Mouse (Mus musculus): ENCODE data around the gene Ank2. TPM values are rescaled to one million over a fixed set of nuclear protein-coding genes. Genes with fewer than 3 reads are reported as not detected.

Gene Ank2
- 37.3 and 39.9 TPM in 2 replicates for polyA plus RNA-seq (2015; fragmentation: Nextera tagmentation; extraction: Ambion mirVana)

DNA sequence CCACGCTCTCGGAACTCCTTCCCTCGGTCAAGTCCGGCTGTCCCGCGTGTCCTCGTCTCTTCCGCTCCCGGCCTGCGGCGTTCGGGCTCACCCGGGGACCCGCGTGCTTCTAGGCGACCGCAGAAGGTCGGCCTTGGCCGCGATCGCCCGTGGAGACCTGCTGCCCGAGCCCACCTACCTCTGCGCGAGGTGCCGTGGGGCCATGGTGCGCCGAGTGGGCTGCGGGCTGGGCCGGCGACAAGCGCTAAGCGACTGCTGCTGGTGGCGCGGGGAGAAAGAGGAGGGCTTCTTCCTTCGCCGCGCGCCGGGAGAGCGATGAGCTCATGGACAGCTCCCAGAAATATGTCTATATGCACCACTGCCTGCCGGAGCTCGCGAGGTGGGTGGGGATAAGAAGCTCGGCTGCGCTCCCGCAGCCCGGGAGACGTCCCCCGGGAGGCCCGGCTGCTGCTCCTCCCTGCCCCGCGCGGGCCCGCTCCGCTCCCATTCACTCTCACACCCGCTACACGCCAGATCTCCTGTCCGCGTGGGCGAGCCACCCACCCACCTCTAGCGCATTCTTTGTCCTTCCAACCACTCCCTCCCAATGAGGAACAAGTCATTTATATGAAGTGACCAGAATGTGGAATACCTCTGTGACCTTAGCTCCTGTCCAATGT, at the start of gene Ank2:
Gene Ank2, minus strand, starts transcription at position 609 of the 659 bp plus-strand sequence.
- peaks cover 9% of the 10 kb centered on the region for H3K4me1 ChIP-seq (replicated peaks)
- peak within 1 kb of the TSS; percentile 68 for H3K4me3 ChIP-seq
- peaks cover 11% of the 10 kb centered on the region; the same call in 1 of the 2 replicates for H3K27me3 ChIP-seq
- peak within 1 kb of the TSS; percentile 74 for H3K9ac ChIP-seq
- no peaks in the 10 kb centered on the region for H3K9me3 ChIP-seq (replicated peaks)
- peak within 1 kb of the TSS; percentile 79 for H3K27ac ChIP-seq
- WGBS = under 1% methylated on average over 58 of the region's 62 CpGs
- H3K4me2 ChIP-seq = peak within 1 kb of the TSS; percentile 99
- ATAC-seq (replicated peaks; ENCODE audit: insufficient number of reproducible peaks, insufficient read depth, low FRiP score, low read depth) = peak; percentile 70
- no peaks in the 10 kb centered on the region for H3K36me3 ChIP-seq

- no peak overlapping the region for H3K4me3 ChIP-seq
- H3K27me3 ChIP-seq = no peaks in the 10 kb centered on the region
- peaks cover 4% of the 10 kb centered on the region; the same call in 1 of the 2 replicates for H3K4me1 ChIP-seq (replicated peaks)
- H3K9me3 ChIP-seq (replicated peaks) = no peaks in the 10 kb centered on the region
- peaks cover 35% of the 10 kb centered on the region for H3K36me3 ChIP-seq
- no peak overlapping the region for H3K27ac ChIP-seq
- no peak overlapping the region for H3K4me2 ChIP-seq
- no peak for ATAC-seq (replicated peaks; ENCODE audit: insufficient number of reproducible peaks, insufficient read depth, low FRiP score, low read depth)
- 42% methylated on average over 5 of the region's 5 CpGs for WGBS
- no peak overlapping the region for H3K9ac ChIP-seq
These were observed 48.7 kb upstream of the Ank2 start for GRCm38 (mm10) chr3:127547882-127548281.

DNA sequence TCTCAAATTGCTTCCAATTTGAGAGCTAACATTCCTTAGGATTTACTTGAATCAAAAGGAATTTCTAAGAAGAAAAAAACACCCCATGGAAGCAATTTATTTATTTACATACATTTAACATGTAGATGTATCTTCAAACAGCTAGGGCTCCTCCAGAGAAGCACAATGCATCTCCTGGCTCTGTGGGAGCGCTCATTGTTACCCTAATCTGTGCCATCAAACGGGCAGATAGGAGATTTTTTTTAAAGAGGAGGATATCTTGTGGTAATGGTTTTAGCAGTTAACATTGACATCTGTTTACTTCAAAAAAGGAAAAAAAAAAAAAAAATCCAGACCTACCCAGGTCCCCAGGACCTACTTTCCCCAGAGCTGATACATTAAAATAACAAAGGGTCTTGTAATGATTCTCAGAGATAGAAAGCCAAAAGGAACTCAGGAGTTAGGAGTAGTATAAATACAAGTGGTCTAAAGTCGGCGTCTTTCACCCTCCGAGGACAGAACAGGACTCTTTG, 45.5 kb upstream of the Ank2 start:
- H3K9ac ChIP-seq = no peak overlapping the region
- H3K27me3 ChIP-seq = no peaks in the 10 kb centered on the region
- no peak overlapping the region for H3K4me2 ChIP-seq
- WGBS = 39% methylated on average over 5 of the region's 5 CpGs
- ATAC-seq (replicated peaks; ENCODE audit: insufficient number of reproducible peaks, insufficient read depth, low FRiP score, low read depth) = no peak
- H3K4me3 ChIP-seq = no peak overlapping the region
- peaks cover 52% of the 10 kb centered on the region for H3K36me3 ChIP-seq
- H3K9me3 ChIP-seq (replicated peaks) = no peaks in the 10 kb centered on the region
- no peaks in the 10 kb centered on the region for H3K4me1 ChIP-seq (replicated peaks)
- no peak overlapping the region for H3K27ac ChIP-seq

GRCm38 (mm10) chr3:127543976-127544375, 44.8 kb upstream of the Ank2 start:
- H3K9me3 ChIP-seq (replicated peaks) = no peaks in the 10 kb centered on the region
- no peak overlapping the region for H3K4me2 ChIP-seq
- WGBS = 84% methylated on average over 4 of the region's 4 CpGs
- no peaks in the 10 kb centered on the region for H3K27me3 ChIP-seq
- H3K4me3 ChIP-seq = no peak overlapping the region
- no peak overlapping the region for H3K9ac ChIP-seq
- ATAC-seq (replicated peaks; ENCODE audit: insufficient number of reproducible peaks, insufficient read depth, low FRiP score, low read depth) = no peak
- no peak overlapping the region for H3K27ac ChIP-seq
- H3K4me1 ChIP-seq (replicated peaks) = no peaks in the 10 kb centered on the region
- peaks cover 52% of the 10 kb centered on the region for H3K36me3 ChIP-seq

DNA sequence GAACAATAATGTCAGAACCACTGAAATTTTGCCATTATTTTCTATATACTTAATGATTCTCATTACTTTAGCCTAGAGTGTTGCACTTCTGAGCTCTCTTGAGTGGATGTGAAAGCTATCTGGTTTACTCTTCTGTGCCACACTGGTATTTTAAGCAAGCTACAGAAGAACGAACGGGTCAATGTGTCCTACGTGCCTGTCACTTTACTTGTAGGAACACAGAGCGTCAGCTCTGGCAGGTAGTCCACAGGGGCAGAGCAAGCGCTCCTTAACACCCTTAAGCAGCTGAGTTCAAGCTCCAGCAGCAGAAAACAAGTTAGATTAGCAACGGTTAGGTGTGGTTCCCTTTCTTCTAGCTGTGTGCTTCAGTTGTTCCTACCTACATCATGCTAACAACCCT, 40.0 kb upstream of the Ank2 start:
- no peak overlapping the region for H3K4me2 ChIP-seq
- H3K27ac ChIP-seq = peak overlapping the region; percentile 80
- WGBS = 48% methylated on average over 6 of the region's 6 CpGs
- no peak overlapping the region for H3K4me3 ChIP-seq
- H3K4me1 ChIP-seq (replicated peaks) = 0 out of 2 replicates have a peak, but pooled peaks cover 3% of the 10 kb centered on the region
- H3K9me3 ChIP-seq (replicated peaks) = no peaks in the 10 kb centered on the region
- peak; percentile 89 for ATAC-seq (replicated peaks; ENCODE audit: insufficient number of reproducible peaks, insufficient read depth, low FRiP score, low read depth)
- no peak overlapping the region for H3K9ac ChIP-seq
- H3K27me3 ChIP-seq = no peaks in the 10 kb centered on the region
- H3K36me3 ChIP-seq = peaks cover 30% of the 10 kb centered on the region

- peaks cover 8% of the 10 kb centered on the region for H3K4me1 ChIP-seq (replicated peaks)
- no peak overlapping the region for H3K27ac ChIP-seq
- no peak overlapping the region for H3K4me3 ChIP-seq
- H3K27me3 ChIP-seq = no peaks in the 10 kb centered on the region
- ATAC-seq (replicated peaks; ENCODE audit: insufficient number of reproducible peaks, insufficient read depth, low FRiP score, low read depth) = no peak
- no peaks in the 10 kb centered on the region for H3K9me3 ChIP-seq (replicated peaks)
- H3K9ac ChIP-seq = no peak overlapping the region
- no peaks in the 10 kb centered on the region for H3K36me3 ChIP-seq
- no peak overlapping the region for H3K4me2 ChIP-seq
- 13% methylated on average over 4 of the region's 4 CpGs for WGBS
These were observed 31.1 kb upstream of the Ank2 start for GRCm38 (mm10) chr3:127530293-127530692.

- ATAC-seq (replicated peaks; ENCODE audit: insufficient number of reproducible peaks, insufficient read depth, low FRiP score, low read depth) = no peak
- Histone ChIP-seq H3K4me2 (no peak overlapping the region), H3K4me1 (replicated peaks) (peaks cover 9% of the 10 kb centered on the region), H3K36me3 (no peaks in the 10 kb centered on the region), H3K9ac (no peak overlapping the region), H3K4me3 (no peak overlapping the region), H3K27me3 (no peaks in the 10 kb centered on the region), H3K9me3 (replicated peaks) (no peaks in the 10 kb centered on the region), H3K27ac (no peak overlapping the region)
- 86% methylated on average over 4 of the region's 4 CpGs for WGBS
These were observed 30.7 kb upstream of the Ank2 start for GRCm38 (mm10) chr3:127529824-127530223.

DNA sequence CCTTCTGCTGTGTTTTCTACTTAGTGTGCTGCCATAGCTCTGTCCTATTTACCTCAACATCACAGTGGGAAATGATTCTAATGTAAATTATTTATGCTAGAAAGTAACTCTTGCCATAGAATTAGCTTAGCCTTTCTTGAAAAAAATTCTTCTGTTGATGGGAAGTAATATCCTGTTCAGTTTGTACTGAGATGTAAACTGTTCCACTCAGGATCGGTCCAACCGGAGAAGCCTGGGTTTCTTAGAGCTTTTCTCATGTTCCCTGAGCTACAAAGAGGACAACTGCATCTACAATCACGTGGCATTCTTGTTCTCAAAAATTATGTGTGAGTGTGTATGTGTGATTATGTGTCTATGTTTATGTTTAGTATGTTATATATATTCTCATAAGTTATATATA, 30.1 kb upstream of the Ank2 start:
- H3K27ac ChIP-seq = no peak overlapping the region
- no peaks in the 10 kb centered on the region for H3K36me3 ChIP-seq
- H3K9me3 ChIP-seq (replicated peaks) = no peaks in the 10 kb centered on the region
- no peaks in the 10 kb centered on the region for H3K27me3 ChIP-seq
- no peak overlapping the region for H3K4me3 ChIP-seq
- peaks cover 12% of the 10 kb centered on the region for H3K4me1 ChIP-seq (replicated peaks)
- H3K9ac ChIP-seq = no peak overlapping the region
- 88% methylated on average over 3 of the region's 3 CpGs for WGBS
- no peak for ATAC-seq (replicated peaks; ENCODE audit: insufficient number of reproducible peaks, insufficient read depth, low FRiP score, low read depth)
- H3K4me2 ChIP-seq = no peak overlapping the region

DNA sequence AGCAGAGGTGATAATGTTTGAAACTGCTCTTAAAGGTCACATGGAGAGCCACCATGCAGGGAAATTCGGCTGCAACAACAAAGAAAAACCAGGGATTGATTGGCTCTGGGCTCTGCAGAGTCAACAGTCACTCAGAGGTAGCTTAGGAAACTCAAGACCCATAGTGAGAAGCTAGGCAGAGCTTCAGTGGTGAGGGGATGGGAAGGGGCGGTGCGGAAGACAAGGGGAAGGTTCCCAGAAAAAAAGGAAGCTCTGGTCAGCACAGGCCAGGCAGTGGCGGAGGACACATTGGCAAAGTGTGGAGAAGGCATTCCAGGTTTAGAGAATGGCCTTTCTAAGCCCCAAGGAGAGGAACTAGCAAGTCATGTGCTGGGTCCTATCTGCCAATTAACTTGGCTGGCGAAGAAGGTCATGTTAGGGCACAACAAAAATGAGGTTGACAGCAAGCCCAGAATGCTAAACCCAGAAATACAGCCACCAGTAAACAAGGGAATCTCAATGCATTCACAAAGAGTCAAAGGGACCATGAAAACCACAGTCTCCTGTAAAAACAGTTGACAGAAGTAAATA, 28.4 kb upstream of the Ank2 start:
- Histone ChIP-seq H3K27ac (peak overlapping the region; percentile 66; the same call in 1 of the 2 replicates), H3K9me3 (replicated peaks) (no peaks in the 10 kb centered on the region), H3K36me3 (no peaks in the 10 kb centered on the region), H3K27me3 (no peaks in the 10 kb centered on the region), H3K4me3 (no peak overlapping the region), H3K4me1 (replicated peaks) (peaks cover 12% of the 10 kb centered on the region), H3K4me2 (no peak overlapping the region), H3K9ac (no peak overlapping the region)
- WGBS = 65% methylated on average over 5 of the region's 5 CpGs
- no peak for ATAC-seq (replicated peaks; ENCODE audit: insufficient number of reproducible peaks, insufficient read depth, low FRiP score, low read depth)

DNA sequence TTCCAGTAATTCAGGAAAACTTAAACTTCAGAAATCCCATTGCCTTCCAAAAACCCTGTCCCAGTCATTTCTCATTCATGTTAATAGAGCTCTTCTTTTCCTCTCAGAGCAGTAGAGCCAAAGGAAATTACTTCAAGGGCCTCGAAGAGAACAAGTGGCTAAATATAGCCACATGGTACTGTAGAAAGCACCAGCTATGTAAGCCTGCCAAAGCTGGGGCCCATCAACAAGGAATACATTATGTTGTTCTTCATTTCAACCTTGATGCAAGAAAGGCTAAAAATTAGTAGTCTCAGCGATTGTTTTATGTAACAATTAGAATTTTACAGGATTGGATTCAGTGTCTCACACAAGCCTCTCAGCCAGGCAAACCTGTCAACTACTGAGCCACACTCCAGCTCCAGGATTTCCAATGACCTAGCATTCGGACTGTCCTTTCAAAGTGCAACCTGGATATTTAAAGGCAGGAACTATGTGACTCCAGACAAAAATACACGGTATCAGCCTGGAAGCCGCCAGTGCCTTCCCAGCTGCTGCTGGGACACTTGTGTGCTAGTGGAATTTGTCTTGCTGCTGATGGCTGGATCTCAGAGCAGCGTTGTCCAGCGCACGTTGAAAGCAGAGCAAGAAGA, 26.2 kb upstream of the Ank2 start:
- peak overlapping the region; percentile 92 for H3K27ac ChIP-seq
- ATAC-seq (replicated peaks; ENCODE audit: insufficient number of reproducible peaks, insufficient read depth, low FRiP score, low read depth) = peak; percentile 86
- H3K27me3 ChIP-seq = no peaks in the 10 kb centered on the region
- WGBS = 38% methylated on average over 8 of the region's 8 CpGs
- H3K36me3 ChIP-seq = no peaks in the 10 kb centered on the region
- H3K9me3 ChIP-seq (replicated peaks) = no peaks in the 10 kb centered on the region
- 0 out of 2 replicates have a peak overlapping the region, but pooled peaks have one; percentile 4 for H3K9ac ChIP-seq
- H3K4me1 ChIP-seq (replicated peaks) = peaks cover 20% of the 10 kb centered on the region
- H3K4me2 ChIP-seq = peak overlapping the region; percentile 38
- H3K4me3 ChIP-seq = no peak overlapping the region

DNA sequence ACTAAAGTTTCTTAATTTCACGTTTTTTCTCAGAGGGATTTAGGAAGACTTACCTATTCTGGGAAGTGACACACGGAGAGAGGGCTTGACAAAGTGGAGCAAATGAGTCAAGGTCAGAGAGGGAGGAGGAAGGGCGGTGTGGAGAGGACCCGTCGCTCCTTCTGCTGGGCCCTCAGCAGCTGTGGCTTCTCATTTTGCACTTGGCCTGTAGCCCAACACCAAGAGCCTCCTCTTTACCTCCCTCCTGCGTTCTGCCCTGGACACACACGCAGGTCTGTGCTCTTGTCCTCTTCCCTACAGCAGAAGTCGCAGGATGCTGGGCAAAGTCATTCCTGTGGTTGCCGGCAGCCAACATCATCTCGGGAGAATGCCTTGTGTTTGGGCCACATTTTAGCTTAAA, 22.0 kb upstream of the Ank2 start:
- peak; percentile 73 for ATAC-seq (replicated peaks; ENCODE audit: insufficient number of reproducible peaks, insufficient read depth, low FRiP score, low read depth)
- Histone ChIP-seq H3K27me3 (no peaks in the 10 kb centered on the region), H3K9ac (no peak overlapping the region), H3K9me3 (replicated peaks) (no peaks in the 10 kb centered on the region), H3K36me3 (no peaks in the 10 kb centered on the region), H3K4me1 (replicated peaks) (peaks cover 20% of the 10 kb centered on the region), H3K4me2 (no peak overlapping the region), H3K27ac (peak overlapping the region; percentile 80), H3K4me3 (no peak overlapping the region)
- WGBS = 28% methylated on average over 10 of the region's 10 CpGs

Data from heart, embryonic 15.5 days (tissue).